Mouse (Mus musculus) bone marrow, adult 2 months (tissue): ENCODE results near the gene Adgrl3.

ENCODE experiments used
- CTCF ChIP-seq: fragments of 200-500 bp; IDR thresholded peaks from 2 replicates; pipeline ENCODE4 v1.5.1; 2011; ENCODE audit warnings: low read length, control low read depth; ENCODE audit not compliant: control insufficient read depth, insufficient read depth
- POLR2A ChIP-seq: fragments of 200-500 bp; IDR thresholded peaks from 2 replicates; pipeline ENCODE4 v1.6.1; 2011; ENCODE audit warnings: low read depth, mild to moderate bottlenecking, control low read depth, low read length, borderline replicate concordance; ENCODE audit not compliant: control insufficient read depth

GRCm38 (mm10) chr5:81037091-81037490 lies 17.2 kb downstream of the Adgrl3 start:
- no peak for TF ChIP-seq CTCF
- no peak for TF ChIP-seq POLR2A
